Mouse (Mus musculus) ovary, adult 18-20 months (tissue): ENCODE results near the gene Slc7a5.
A peak's percentile ranks its signal among the peaks of the same experiment; 100 is the strongest.

Experiments used
- DNase-seq: peaks from one replicate; pipeline ENCODE4 v3.0.0; 2022; ENCODE audit warnings: low spot score, mixed read lengths

Slc7a5 gene

DNA sequence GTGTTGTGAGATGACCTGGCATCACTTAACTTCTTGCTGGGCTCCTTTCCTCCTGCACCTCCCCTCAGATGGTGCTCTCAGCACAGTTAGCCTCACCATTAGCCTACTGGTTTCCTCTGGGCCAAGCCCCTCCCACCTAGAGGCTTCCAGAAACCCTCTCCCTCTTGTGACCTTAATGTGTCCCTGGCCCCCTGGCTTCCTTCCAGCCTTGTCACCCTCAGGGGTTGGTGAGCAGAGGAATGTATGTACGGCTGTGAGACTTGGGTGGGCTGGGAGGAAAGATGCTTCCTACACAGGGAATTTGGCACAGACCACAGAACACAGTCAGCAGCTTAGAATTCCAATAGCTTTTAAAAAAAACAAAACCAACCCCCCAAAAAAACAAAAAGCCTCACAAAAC lies 26.7 kb downstream of the Slc7a5 start:
- no peak for DNase-seq

DNA sequence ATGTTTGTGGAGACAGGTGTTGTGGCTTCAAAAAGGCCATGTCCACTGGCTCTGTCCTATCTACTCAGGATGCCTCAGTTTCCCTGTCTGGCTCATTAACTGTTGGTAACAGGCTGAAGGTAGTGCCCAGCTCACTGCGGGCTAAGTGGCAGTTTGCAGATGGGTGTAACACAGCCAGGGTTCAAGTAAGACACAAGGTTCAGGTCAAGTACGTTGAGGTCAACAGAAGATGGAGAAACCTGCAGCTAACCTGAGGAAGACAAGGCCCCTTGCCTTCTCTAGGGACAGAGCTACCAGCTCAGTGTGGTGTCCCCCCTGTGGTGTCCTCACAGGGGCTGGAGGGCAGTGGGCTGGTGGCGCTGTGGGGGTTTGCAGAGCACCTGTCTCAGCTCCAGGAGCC lies 27.8 kb downstream of the Slc7a5 start:
- DNase-seq: no peak

DNA sequence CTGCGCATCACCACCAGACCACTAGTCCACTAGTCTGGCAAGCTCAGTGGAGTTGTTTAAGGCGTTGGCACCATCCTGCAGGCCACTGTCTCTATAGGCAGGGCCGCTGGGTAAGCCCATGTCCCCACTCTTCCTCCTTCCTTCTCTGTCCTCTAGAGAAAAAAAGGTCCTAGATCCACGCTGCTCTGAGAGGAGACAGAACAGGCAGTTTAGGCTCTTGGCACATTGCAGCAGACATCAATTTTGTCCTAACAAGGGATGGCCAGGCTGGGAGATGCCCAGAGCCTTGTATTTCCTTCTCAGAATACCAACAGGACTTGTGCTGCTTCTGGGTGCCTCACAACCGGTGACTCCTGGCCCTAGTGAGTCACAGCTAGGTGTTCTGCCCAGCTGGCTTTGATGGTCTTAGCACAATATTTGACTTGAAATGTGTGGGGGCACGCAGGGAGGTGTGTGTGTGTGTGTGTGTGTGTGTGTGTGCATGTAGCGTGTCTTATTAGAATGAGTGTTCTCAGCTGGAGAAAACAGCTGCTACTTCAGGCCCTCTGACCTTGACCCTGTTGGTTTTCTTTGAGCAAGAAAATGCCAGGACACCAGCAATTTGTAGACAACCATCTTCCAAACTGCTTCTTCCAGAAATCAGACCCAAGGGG lies 29.5 kb downstream of the Slc7a5 start:
- no peak for DNase-seq

DNA sequence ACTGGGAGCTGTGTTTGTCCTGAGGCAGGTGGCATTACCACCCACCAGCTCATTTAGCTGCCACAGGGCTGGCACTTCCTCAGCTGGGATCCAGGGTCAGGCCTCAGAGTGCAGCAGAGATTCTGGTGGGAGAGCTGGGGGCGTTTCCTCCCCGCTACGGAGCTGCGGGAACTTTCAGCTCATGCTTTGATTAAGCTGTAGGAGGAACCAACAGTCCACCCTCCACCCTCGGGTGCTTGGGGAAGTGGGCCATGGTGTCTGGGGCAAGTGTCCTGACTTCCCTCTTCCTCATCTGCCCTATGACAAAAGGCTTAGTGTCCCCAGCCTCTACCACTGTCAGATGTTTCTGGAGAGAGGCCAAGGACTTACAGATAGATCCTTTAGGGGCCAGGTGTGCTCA lies 30.3 kb downstream of the Slc7a5 start:
- DNase-seq: no peak

DNA sequence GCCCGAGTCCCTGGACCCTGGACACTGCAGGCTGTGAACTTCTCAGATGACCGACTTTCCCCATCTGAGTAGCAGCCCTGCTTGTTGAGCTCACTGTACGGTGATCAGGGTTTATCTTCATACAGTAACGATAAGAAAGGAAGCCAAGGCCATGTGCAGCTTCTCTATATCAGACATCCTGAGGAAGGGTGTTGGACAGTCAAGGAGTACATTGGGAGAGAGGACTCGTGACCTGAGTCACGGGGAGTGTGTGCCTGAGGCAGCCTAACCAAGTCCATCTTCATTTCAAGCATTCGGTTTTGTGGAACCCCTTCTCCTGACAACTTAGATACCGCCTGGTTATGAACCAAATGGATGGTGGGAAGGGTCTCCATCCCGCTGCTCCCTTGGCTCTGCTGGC lies 32.0 kb downstream of the Slc7a5 start:
- no peak for DNase-seq

DNA sequence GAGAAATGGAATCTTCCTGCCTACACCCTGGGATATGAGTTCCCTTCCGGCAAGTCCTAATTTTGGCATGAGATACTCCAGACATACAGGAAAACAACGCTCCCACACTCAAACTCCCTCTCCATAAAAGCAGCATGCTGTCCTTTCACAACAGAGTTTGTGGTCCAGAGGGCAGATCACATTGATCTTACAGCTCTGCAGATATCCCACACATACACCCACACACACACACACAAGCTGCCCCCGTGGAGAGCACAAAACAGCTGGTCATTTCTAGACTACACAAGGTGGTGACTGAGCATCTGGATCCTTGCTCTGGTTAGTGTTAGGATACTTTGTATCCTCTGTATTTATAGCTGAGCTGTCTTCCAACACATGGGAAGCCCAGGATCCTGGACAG lies 32.4 kb downstream of the Slc7a5 start:
- peak; percentile 47 for DNase-seq

DNA sequence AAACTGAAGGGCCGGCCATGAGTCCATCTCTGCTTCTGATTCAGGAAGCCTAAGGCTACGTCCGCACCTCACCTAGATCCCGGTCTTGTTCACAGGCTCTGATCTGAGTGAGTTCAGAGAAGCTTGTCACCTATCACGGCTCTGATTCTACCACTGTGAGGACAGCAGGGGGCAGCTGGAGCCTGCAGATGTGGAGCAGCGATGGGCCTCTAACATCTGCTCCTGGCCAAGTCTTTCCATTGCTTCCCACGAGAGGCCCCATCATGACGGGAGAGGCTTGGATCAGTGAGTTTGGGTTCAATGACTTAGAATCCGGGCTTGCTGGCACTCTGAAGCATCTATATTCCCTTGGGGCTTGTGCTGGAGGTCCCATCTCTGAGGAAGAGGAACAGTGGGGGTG lies 33.5 kb downstream of the Slc7a5 start:
- DNase-seq: peak; percentile 54

DNA sequence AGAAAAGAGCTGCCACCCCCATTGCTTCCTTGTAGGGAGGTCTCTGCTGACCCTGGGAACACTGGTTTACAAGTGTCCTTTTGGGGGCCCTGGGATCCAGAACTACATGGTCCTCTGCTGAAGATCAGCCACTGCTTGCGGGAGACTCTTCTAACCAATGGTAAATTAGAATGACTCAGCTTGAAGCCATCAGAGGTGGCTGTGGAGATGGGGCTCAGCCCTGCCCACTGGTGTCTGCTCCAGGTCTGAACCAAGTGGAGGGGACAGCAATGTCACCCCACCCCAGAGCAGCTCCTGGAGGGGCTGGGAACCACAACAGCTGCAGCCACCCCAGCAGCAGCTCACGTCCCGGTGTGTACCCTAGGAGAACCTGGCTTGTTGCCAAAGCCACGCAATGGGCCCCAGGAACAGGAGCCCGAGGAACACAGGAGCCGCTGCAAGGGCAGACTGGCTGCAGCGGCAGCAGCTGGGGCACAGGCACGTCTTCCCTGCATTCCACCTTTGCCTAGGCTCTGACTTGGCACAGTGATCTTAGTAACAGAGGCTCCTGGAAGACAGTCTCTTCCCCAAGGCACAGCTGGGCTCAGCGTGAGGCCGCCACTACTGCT lies 35.6 kb downstream of the Slc7a5 start:
- no peak for DNase-seq

DNA sequence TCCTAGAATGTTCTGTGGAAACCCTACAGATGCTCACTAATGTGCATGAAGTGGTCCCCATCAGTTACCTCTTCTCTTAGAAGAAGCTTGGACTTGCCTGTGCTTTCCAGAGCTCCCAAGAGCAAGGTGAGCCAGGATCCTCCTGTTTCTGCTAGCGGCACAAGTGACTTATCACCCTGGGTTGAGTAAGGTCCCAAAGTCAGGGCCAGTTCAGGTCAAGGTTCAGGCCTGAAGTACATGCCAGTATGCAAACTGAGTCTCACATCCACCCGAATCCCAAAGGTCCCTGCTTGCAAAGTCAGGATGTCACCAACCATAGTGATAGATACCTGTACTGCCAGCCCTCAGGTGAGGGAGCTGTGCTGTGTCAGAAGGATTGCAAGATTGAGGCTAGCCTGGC lies 37.3 kb downstream of the Slc7a5 start:
- DNase-seq: no peak

DNA sequence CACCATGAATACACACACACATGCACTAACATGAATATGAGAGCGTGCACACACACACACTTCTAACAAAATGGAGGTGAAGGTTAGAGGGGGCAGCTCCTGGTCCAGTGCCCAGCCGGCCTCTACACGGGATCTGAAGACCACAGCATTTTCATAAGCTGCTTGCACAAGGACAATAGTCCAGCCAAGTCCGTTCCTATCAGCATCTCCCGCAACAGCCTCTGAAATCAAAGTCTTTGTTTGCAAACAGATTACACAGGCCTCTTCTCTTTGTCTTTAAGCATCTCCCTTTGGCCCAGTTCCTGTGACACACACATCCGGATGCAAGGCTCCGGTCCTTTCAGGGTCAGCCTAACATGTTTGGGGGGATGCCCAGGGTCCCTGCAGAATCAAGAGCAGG lies 38.6 kb downstream of the Slc7a5 start:
- DNase-seq: no peak

DNA sequence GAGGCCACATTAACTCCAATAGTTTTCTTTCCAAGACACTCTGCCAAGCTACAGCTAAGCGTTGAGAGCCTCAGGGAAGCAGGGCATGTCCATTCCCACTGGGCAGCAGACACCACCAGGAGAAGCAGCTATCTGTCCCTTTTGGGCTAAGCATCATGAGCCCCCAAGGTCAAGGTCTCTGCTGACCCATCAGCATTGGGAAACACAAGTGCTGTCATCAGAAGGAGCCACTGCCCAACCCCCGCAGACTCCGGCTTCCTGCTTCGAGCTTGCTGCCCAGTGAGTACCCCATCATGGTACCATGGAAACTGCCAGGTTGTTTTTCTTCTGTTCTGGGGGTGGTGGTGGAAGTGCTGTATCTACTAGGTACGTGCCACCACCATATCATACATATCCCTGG lies 39.3 kb downstream of the Slc7a5 start:
- no peak for DNase-seq

DNA sequence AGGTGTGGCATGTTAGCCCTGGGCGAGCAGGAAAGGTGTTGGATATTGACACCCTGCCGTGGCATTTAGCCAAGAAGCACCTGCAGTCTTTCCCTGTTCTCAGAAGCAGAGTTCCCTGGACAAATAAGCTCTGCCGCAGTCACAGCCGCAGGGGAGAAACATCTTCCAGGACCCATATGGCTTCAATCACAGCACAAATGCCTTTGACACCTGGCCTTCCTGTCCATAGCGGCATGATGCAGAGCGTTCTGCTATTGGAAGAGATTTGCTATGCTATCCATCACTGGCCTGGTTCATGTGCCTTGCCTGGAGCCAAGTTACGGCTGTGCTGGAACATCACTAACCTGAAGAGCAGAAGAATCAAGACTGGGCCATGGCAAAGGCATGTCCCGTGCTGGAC lies 42.1 kb downstream of the Slc7a5 start:
- DNase-seq: no peak

DNA sequence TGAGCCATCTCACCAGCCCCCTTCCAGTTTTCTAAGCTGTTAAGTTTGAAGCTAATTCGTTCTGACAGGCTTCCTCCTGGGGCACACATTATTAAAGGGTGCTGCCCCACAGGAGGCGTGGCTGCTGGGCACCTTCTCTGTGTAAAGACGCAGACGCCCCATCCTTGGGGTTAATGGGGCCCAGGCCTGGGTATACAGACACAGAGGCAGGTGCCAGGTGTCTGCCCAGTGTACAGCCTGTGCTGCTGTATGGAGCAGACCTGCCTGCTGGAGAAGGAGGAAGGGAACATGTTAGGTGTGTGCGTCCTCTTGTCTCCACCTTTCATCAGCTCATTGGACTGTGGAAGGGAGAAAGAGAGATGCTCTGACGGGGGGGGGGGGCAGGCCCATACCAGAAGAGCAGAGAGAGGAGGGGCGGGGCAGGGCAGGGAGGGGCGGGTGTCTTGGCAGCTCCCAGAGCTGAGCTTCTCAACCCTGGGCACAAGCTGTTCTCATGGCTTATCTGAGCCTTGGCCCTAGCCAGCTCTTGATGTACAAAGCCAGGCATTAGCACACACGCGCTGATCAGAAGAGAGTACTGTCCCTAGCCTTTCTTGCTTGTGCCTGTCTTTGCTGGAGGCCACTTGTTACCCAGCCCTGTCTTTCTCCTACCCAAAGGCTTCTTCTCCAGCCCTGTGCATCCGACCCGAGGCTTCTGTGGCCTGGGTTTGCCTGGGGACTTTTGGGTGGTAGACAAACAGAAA lies 45.5 kb downstream of the Slc7a5 start:
- DNase-seq: peak; percentile 79

DNA sequence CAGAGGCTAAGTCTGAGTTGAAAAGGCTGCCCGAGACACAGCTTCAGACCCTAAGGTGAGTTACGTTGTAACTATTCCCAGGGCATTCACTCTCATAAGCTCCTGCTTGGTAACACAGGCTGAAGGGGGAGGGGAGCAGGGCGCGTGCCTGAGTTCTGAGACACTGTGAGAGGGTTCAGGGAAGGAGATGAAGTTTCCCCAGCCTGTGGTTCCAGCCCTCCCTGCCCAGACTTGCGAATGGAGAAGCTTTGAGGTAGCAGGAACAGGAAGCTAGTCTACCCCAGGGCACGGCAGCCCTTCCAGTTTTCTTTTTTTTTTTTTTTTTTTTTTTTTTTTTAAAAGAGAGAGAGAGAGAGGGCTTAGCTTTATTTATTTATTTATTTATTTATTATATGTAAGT lies 46.2 kb downstream of the Slc7a5 start:
- DNase-seq: no peak

DNA sequence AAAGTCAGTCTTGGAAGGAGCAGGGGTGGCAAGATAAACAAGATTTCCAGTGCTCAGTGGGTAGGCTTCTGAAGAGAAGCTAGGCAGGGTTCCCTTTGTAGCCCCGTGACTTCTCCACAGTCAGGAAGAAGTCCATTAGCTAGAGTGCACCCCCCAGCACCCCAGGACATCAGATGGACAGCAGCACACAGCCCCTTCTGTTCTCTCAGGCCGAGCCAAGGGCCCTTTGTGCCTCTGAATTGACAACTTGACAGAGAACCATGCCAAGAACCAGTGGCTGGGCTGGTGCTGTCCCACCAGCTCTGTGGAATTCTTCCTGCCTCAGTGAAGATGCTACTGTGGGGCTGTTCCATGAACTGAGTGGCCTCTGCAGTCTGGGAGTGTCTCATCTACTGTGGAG lies 49.7 kb downstream of the Slc7a5 start:
- no peak for DNase-seq

DNA sequence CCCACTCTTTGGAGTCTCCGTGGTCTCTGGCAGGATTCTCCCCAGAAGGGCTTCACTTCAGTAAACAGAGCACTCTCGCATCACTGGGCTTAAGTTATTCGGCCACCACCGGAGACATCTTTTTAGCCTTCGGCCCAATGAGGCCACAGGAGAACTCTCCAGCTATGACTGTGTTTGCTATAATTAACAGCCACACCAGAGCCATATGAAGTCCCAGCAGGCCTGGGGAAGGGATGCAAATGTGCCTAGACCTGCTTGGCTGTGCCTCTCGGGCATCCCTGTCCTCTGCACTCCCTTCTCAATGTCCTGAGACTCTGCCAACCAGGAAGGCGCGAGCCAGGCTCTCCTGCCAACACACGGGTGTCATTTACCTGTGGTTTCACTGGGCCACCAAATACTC lies 50.2 kb downstream of the Slc7a5 start:
- DNase-seq: no peak

DNA sequence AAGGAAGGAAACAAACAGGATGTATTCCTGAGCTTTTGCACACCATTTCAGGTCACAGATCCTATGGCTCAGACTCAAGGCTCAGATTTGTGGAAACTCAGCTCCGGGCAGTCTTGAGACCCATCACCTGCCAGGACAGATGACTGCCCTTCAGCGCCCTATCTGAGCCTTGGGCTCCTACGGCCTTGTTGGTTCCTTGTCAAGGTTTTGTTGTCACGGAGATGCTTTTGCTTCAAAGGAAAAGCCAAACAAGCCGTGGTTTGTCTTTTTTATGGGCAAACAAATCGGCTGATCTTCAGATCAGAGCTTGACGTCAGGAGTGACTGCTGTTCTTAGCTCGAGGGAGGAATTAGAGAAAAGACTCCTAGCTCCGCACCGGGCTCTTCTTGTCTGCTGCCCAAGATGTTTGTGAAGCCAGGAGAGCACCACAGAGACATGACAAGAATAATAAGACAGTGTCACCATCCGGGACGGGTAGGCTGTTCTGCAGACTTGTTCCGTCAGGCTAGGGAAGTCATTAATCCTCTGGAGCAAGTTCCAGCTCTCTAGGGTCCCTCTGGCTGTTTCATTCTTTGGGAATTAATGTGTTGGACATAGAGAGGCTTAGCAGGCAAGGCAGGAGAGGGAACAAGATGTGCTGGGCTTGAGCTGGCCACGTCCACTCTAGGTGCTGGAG lies 51.3 kb downstream of the Slc7a5 start:
- peak; percentile 65 for DNase-seq

DNA sequence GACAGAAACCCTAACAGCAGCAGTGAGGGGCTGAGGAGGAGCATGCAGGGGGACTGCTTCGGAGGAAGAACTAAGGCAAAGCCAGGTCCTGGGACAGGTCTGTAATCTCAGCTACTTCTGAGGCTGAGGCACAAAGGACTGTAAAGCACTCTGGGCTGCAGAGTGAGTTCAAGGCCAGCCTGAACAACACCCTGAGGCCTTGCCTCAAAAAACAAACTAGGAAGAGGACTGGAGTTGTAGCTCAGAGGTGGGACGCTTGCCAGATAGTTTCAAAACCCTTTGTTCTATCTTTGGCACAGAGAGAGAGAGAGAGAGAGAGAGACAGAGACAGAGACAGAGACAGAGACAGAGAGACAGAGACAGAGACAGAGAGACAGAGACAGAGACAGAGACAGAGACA lies 53.9 kb downstream of the Slc7a5 start:
- DNase-seq: peak; percentile 70

DNA sequence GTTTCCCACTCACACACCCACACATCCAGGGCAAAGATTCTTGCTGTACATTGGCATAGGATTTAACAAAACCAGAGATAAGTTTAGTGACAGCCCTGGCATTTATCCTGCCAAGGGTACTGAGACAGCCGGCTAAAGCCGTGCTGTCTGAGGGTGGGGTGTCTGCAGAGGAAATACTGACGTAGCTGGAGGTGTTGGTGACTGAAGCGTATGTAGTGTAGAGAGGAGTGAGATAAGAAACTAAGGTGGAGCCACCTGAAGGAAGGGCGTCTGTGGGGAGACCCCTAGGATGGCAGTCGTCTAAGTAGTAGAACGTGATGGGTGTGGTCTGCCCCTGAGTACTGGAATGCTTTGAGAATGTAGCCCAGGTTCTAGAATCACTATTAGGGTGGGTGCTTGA lies 55.0 kb downstream of the Slc7a5 start:
- DNase-seq: no peak

DNA sequence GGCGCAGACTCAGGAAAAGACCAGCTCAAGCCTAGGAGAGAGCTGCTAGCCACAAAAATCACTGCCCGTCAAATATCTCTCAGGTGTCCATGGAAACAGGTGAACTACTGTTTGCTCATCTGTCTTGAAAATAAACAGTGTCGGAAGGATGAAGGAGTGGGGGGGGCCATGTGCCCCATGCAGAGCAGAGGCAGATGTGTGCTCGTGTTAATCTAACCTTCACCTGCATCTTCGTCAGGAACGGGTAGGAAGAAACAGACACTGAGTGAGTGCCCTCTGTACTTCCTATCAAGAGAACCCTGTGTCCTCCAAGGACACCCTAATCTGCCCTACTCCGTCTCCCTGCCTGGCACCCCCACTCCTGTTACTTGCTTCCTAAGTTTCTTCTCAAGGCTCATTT lies 55.8 kb downstream of the Slc7a5 start:
- DNase-seq: no peak

DNA sequence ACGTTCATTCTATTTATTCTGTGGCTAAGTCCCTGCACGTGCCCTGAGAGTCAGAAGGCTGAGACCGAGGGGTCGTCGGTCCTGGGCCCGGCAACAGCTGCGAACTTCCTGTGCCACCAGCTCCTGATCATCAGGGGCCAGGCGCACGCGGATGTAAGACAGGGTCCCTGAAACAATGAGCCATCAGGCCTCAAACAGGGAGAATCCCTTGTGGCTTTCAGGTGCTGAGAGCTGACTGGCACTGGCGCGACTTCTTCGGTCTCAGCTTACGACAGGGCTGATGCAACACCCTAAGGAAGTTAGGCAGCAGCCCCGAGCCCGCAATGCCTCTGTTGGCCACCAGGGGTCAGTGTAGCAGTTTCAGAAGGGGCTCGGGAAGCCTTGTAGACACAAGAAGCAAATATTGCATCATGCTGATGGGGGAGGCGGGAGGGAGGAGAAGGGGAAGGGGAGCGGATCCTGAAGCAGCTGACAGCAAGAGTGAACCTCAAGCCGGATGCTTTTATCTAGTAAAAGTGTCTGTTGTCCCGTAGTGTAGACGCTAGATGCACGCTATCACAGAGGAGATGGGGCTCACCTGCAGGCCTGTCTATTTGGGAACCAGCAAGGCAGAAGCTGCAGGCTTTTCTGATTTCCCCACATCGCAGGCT lies 56.5 kb downstream of the Slc7a5 start:
- DNase-seq: peak; percentile 87

DNA sequence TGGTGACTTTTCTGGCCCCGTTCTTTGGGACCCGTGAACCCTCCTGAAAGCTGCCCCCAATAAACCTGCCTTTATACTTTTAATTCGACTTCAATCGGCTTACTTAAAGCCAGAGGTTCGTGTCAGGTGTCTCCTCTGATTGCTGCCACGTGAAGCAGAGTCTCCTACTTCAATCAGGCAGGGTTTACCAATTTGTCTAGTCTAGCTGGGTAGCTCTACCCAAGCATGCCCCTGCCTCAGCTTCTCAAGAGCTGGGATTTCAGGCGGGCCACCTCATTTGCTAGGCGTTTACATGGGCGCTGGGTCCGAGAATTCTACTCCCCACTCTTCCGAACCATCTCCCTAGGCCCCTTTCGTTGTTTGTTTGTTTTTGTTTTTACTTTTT lies 57.1 kb downstream of the Slc7a5 start:
- DNase-seq: no peak

DNA sequence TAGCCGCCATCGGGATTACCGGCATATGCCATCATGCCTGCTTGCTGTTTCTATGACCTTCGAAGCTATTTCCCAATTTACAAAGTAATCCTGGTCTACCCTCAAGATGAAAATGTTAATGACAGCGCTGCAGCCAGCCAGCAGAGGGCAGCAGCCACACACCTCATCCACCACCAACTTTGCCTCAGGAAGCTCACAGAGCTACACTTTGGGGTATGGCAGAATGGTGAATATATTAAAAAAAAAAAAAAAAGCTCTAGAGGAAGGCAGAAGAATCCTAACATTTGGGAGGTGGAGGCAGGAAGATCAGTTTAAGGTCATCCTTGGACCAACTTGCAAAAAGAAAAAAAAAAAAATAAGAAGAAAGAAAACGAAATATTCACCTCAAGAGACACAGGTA lies 57.5 kb downstream of the Slc7a5 start:
- DNase-seq: peak; percentile 49
